Mouse (Mus musculus) c-Kit-positive CD71-positive TER-119-negative erythroid progenitor cells, embryonic 14.5 days (primary cell): ENCODE measurements around the gene Fam117a.

ENCODE experiments used
- DNase-seq: peaks from one replicate; pipeline ENCODE4 v3.0.0-alpha.2; 2013; ENCODE audit warnings: low read depth

Fam117a gene

GRCm38 (mm10) chr11:95365596-95365995, 28.8 kb downstream of the Fam117a start:
- DNase-seq: no peak

DNA sequence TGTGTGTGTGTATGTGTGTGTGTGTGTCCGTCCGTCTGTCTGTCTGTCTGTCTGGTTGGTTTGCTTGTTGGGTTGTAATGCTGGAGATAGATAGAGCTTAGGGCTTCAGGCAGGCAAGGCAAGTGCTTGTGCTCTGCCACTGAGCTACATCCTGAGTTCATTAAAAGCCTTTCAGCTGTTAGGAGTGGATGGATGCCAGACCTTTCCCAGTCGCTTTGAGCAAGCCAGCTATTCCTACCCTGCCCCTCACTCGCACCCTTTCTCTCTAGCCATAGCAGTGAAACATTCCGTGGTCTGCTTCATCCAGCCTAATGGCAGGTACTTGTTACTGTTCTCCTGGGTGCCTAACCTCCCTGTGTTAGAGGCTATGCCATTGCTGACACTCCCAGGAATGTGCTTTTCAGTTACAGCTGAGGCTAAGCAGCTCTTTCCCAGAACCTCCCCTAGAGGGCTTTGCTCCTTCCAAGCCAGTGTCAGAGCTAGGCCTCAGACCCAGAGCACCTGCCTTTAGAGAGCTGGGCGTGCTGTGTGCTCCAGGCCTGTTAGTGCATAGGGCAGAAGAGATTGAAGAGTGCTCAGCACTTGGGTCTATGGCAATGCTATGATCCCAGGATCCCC, 29.6 kb downstream of the Fam117a start:
- no peak for DNase-seq

- DNase-seq: no peak
These were observed 30.4 kb downstream of the Fam117a start for GRCm38 (mm10) chr11:95367011-95367735.

DNA sequence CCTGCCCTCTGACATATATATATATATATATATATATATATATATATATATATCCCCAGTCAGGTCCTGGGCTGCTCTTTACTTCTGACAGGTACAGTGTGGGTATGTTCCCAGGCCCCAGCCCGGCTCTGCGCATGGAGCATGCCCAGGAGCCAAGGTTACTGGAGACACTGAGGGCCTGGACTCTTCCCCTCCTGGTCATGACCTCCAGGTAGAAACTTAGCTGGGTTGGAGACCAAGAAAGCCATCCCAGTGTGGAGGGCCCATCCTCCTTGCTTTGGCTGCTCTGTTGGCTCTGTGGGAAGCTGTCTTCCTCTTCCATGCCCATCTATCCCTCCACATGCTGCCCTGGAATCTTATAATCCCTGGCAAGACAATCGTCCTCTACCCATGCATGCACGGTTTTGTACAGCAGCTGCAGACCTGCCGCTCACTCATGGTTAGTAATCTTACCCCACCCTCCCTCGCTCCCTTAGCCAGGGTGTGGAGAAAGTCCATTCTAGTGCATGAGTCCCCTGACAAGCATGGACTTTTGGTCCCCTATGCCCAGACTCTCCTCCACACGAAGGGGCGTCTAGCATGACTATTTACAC, 31.5 kb downstream of the Fam117a start:
- DNase-seq: no peak

GRCm38 (mm10) chr11:95368871-95369270, 32.1 kb downstream of the Fam117a start:
- no peak for DNase-seq

- DNase-seq: no peak
These were observed 33.4 kb downstream of the Fam117a start for GRCm38 (mm10) chr11:95369964-95370890.

DNA sequence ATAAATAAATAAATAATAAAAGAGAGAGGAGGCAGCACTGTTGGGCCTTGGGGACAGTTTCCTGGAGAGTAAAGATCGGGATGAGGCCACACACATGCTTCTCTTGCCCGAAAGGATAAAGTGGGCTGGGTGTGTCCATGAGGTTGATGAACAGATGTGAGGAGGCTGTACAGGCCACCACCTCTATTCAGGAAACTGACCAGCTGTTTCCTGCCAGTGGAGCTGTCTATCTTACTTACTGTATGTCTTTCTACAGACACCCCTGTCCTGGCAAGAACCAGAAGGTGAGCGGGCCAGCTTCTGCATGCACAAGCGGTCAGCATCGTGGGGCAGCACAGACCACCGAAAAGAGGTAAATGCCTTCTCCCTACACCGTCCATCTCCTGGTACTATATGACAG, 34.4 kb downstream of the Fam117a start:
- DNase-seq: no peak

DNA sequence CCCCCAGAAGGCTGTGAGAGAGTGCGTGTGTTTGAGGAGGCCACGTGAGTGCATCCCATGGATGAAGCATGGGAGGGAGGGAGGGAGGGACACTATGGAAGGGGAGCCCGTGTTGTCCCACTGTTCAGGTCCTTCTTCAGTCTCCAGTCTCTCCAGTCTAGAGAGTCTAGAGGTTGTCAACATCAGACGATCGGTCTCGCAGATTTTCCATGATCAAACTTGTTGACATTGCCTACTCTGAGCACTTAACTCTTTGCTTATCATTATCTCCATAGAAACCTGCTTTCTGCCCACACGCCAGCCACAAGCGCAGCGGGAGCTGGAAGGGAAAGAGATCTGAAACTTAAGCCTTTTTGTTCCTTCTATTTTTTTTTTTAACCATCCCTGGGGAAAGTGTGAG, 42.1 kb downstream of the Fam117a start:
- DNase-seq: no peak

DNA sequence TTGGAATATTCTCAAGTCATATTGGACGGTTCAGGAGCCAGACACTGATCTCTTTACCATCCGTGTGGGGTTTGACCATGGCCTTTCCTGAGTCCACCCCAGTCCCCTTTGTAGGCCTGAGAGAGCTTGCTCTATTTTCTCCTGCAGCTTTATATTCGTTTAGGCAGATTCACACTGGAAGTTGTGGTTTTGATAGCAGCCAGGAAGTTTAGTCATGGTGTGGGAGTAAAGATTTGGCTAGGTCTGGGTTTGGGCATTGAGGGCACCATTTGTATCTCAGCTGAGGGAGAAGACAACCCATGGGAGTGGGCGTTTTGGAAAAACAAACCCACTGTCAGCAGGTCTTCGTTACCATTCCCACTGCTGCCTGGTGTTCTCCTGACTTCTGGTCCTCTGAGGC, 42.7 kb downstream of the Fam117a start:
- no peak for DNase-seq

DNA sequence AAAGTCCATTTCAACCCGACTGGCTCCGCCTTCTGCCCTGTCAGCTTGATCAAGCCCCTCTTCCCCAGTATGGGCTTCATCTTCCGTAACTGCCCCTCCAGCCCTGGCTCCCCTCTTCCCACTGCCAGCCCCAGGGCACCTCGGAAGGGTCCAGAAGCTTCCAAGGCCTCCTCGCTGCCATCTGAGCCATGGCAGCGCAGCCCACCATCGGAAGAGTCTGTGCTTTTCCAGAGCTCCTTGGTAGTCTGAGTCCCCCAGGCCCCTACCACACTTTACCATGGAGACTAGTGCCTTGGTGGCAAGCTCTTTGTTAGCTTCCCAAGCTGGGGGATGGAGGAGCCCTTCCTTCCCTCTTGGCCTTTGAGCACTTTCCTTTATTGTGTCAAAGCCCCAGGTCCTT, 43.9 kb downstream of the Fam117a start:
- DNase-seq: no peak

GRCm38 (mm10) chr11:95381146-95381545, 44.3 kb downstream of the Fam117a start:
- no peak for DNase-seq

GRCm38 (mm10) chr11:95383331-95383986, 46.6 kb downstream of the Fam117a start:
- no peak for DNase-seq

DNA sequence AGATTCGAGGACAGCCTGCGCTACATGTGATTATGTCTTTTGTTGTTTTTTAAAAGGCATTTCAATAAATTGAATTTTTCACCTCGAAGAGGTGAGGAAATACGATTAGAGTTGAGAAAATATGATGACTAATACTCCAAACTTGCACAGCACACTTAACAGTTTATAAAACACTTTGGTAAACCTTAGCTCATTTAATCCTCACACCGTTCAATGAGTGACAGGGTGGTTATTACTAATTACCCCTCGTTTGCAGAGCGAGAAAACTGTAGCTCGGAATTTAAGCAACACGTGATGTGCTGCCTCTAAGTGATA, 47.1 kb downstream of the Fam117a start:
- DNase-seq: no peak

- peak; percentile 97 for DNase-seq
These were observed 47.6 kb downstream of the Fam117a start, which contains the start of gene Slc35b1 for GRCm38 (mm10) chr11:95384319-95384972. Slc35b1 (plus strand) TSS chr11:95384692.

DNA sequence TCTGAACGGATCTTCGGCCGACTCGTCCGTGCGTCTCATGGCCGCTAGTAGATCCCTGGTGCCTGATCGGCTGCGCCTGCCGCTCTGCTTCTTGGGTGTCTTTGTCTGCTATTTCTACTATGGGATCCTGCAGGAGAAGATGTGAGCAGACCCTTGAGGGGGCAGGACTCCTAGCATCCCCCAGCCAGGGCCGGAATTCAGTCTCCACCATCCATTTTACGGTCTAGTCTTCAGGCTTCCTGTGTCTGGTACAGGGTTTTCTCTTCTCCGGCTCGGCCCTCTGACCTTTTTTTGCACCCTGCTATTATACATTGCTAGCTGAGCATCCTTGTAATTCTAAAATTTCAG, 48.1 kb downstream of the Fam117a start:
- DNase-seq: no peak

DNA sequence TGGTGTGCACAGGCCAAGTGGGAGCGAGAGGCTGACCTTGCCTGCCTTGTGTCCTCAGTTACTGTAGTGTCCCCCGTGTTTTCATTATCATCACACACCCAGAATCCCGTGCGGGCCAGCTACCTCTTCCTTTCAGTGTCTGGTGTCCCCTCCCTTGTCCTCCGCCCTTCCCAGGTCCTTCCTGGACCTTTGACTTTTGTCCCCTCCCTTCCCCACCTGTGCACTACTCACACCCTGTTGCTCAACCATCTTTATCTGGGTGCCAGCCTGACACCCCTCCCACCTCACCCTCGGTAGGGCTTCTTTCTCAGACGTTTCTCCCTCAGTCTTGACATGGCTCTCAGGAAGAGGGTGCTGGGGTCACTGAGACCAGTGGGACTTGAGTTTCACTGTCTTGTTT, 50.5 kb downstream of the Fam117a start:
- DNase-seq: no peak

- no peak for DNase-seq
These were observed 52.2 kb downstream of the Fam117a start for GRCm38 (mm10) chr11:95389006-95389405.

GRCm38 (mm10) chr11:95390420-95390819, 53.6 kb downstream of the Fam117a start:
- no peak for DNase-seq

DNA sequence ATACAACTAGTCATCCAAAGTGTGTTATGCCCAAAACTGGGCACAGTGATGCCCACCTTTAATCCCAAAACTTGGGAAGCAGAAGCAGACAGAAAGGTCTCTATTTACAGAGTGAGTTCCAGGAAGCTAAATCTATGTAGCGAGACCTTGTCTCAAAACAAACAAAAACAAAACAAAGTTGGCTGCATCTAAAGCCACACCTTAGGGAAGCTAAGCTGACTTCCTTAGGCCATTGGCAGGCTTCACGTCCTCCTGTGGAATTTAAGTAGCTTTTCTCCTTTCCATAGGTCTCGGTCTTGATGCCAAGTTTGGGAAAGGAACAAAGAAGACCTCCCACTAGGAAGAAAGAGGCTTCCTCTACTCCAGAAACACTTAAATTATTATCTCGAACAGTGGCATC, 54.4 kb downstream of the Fam117a start:
- no peak for DNase-seq

- no peak for DNase-seq
These were observed 54.9 kb downstream of the Fam117a start for GRCm38 (mm10) chr11:95391743-95392142.

DNA sequence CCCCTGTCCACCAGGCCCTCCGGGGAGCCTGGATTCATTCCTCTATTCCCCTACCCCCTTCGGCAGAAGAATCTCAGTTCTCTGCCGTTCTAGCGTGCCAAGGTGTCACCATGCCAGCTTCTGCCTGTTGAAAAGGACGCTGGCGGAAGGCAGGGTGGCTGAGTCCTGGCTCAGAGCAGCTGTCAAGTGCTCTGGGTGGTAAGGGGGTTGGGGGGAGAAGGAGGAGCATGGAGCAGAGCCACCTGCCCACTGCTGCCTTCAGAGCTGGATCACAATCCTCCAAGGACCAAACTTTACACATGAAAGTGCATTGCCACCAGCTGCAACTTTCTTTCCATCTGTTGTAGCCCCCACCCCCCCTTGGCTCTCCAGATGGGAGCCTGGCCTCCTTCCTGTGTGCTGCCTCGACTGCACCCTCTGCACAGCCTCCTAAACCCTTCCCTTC, 55.4 kb downstream of the Fam117a start:
- DNase-seq: no peak
